Mouse (Mus musculus) C2C12 (cell line): ENCODE data around the gene Scarb1.

Source experiments
- CEBPB ChIP-seq: IDR thresholded peaks from one replicate; pipeline ENCODE4 v1.6.1; 2011; ENCODE audit warnings: low read depth, mild to moderate bottlenecking, control low read depth, moderate library complexity
- CTCF ChIP-seq: IDR thresholded peaks from one replicate; pipeline ENCODE4 v1.5.1; 2011; ENCODE audit not compliant: control insufficient read depth, insufficient read depth, insufficient read length
- FOSL1 ChIP-seq: IDR thresholded peaks from one replicate; pipeline ENCODE4 v1.8.0; 2011; ENCODE audit warnings: mild to moderate bottlenecking, low read length; ENCODE audit not compliant: poor library complexity, insufficient read depth, severe bottlenecking
- MAX ChIP-seq: IDR thresholded peaks from one replicate; pipeline ENCODE4 v1.6.1; 2011; ENCODE audit warnings: mild to moderate bottlenecking, control low read depth
- MYOD1 ChIP-seq: IDR thresholded peaks from one replicate; pipeline ENCODE4 v1.6.1; 2011; ENCODE audit warnings: low read depth; ENCODE audit not compliant: control insufficient read depth, insufficient read length
- MYOG ChIP-seq: IDR thresholded peaks from one replicate; pipeline ENCODE4 v1.6.1; 2011; ENCODE audit not compliant: control insufficient read depth, insufficient read length; ENCODE audit errors: extremely low read depth
- USF1 ChIP-seq: IDR thresholded peaks from one replicate; pipeline ENCODE4 v1.6.1; 2011; ENCODE audit warnings: low read depth, mild to moderate bottlenecking, control low read depth, moderate library complexity

DNA sequence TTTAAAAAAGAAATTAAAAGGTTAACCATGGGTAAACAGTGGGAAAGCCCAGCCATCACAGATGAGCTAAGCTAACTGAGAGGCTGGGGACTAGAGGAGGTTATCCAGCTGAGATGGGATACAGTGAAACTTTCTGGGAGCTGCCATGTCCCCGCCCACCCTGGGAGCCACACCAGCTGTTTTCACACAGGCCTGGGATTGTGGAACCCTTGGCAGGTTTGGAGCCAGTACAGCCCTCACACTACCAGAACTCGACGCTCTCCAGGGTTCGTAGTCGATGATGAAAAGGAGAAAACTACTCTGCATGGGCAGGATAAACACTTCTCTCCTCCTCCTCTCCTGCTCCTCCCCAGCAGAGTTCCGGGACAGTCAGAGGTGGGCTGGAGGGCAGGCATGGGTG is 105.0 kb downstream of the Scarb1 start:
- TF ChIP-seq CTCF (no peak), CEBPB (no peak), USF1 (no peak), MYOG (no peak), MYOD1 (no peak), MAX (no peak), FOSL1 (no peak)
